Mouse (Mus musculus): ENCODE data around the gene Paxbp1.
A peak's percentile ranks its signal among the peaks of the same experiment; 100 is the strongest.
"Not testable (repeated sequence)": the region's sequence is repeated elsewhere in the genome, so short reads cannot be mapped to it uniquely, and the experiment has no call there.

Paxbp1 gene

DNA sequence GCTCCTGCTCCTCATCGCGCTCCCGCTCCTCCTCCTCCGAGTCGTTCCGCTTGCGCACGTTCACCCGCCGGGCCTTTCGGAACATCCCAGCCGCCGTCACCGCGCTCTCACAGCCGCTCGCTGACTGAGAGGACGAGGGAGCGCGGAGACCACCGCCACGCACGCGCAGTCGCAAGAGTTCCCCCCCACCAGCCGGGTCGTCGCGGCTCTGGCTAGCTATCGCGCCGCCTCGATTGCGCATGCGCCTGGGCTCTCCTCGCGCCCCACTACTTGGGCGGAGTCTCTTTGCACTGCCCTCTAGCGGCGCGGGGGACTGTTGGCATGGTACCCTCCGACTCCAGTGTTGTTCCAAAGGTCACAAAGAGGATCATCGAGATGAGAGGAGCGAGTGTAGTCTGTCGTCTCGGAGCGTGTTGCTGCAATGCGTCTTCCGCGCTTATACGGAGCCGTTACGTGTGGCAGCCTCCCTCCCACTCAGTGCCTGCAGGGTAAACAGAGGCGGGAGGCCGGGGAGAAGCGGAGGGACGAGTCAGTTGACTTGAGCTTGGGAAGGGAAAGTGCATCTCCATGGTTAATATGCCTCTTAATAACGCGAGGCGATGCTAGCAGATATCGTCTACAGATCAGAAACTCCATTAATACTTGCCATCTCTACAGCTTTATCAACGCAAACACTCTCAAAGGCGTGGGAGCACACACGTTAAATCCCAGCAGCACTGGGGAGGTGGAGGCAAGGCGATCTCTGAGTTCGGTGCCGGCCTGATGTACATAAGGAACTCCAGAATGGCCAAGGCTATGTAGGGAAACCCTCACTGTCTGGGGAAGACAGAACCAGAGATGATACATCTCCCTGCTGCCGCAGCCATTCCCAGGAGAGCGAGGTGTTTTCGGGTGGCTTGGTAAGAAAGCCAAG, at the start of gene Paxbp1:
Paxbp1 (minus strand) TSS at position 274 of the 913 bp plus-strand sequence.
- DNase-seq (ENCODE audit: low spot score) = peak; percentile 100

DNA sequence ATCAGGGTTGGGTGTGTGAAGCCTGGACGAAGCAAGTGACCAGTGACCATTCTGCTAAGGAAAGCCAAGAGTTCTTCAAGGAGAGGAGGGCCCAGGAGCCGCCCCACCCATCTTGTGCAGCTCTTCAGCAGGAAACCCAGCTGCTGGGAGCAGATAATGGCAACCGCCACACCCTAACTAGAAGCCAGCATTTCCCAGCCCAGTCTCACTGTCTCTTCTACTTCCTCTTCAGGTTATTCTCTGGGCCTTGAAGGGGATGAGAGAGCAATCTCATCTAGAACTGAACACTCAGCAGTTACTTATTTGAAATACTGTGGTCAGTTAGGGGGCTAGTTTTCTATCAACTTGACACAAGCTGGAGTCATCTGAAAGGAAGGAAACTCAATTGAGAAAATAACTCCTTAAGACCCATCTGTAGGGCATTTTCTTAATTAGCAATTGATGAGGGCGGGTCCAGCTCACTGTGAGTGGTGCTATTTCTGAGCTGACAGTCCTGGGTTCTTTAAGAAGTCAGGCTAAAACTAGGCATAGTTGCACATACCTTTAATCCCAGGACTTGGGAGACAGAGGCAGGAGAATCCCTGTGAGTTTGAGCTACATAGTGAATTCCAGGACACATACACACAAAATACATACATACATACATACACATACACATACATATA, 42.4 kb upstream of the Paxbp1 start:
- DNase-seq (ENCODE audit: low spot score) = no peak

DNA sequence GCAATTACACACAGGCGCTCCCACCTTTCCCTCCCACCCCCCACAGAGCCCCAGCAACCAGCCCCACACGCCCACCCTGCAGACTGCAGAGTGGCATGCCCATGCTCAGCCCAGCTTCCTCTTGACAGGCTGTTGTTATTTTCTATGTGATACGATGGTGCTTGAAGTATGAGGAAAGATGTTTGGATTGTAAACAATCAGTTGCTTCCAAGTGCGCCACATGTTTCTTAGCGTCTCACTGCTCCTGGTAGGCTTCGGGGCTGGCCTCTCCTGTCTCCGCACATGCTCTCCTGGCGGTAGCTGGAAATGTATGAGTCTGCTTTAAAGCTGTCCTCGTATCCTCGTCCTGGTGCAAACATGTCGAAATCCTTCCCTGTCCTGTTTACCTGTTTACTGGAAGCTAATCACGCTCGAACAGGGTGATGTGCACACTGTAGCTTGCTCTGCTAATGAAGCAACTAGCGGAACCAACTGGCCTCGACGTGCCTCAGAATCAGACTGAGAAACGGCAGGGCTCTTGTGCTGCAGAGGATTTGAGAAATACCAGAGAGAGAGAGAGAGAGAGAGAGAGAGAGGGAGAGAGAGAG, 41.0 kb upstream of the Paxbp1 start:
- DNase-seq (ENCODE audit: low spot score) = no peak

DNA sequence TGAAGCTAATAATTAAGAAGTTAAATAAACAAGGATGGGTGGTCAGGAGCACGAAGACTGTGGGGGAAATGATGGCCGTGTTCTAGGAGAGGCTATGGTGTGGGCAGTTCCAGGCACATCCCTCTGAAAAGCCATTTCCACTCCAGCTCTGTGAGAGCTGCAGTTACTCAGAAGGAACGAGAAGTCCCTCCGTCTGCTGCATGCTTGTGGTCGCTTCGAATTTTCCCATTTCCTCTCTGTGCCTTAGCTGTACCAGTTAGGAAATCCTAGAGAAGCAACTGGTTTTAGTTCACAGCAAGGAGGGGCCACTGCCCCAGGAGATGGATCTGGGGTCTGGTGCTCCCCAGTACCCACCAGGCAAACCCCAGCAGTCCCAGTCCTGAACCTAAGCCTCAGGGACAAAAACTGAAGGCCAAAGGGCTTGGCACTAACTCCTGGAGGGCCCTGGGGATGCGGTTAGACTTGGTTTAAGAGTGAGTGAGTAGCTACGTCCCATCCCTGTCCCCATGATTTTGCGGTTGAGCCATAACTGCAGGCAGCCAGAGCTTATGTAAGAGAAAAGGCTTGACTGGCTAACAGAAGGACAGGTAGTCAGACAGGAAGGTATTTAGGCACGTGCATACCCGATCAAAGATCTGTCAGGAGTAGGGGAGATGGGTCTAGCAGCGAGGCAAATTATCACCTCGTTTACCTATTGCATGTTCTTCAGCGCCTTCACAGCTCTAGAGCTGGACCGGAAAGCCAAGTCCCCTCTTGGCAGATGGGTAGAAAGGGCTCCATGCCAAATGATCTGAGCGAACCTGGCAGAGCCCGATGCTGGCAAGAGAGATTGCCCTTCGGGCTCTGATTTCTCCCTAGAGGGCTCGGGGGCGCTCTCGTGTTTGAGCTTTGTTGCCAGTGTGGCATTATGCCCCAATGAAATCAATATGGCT, 40.2 kb upstream of the Paxbp1 start:
- DNase-seq (ENCODE audit: low spot score) = no peak

DNA sequence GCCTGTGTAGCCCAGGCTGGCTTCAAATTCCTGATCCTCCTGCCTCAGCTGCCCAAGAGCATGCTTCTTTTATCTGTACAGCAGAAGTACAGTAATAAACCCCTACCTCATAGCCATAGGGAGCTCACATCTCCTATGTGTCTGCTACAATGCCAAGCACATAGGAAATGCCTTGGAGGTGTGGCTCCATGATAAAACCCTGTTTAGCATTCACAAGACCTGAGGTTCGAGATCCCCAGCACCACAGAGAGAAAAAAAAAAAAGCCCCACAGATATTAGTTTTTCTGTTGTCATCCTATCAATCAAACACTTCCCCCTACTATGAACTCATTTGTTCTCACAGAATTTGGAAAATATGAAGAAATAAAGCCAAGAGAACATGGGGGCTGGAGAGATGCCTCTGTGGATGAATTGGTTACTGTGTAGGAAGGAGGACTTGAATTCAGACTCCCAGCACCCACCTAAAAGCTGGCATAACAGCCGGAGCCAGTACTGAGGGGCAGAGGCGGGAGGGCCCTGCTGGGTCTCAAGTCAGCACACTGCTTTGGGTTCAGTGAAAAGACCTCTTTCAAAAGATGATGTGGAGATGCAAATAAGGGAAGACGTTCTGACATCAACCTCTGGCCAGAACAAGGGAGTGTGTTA, 38.8 kb upstream of the Paxbp1 start:
- no peak for DNase-seq (ENCODE audit: low spot score)

DNA sequence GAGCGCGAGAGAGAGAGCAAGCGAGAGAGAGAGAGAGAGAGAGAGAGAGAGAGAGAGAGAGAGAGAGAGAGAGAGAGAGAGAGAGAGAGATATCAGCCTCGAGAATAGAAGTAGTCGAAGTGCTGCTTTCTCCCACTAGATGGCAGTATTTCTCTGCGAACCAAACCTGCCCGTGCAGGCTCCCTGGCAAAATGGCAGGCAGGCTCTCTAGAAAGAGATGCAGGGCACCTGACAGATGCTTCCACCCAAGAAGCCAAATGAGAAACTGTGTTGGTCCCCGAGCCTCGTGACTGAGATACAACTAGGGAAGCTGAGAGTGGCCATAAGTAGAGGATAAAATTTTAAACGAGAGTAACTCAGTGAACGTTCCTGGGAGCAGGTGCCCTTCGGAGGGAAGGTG, 37.2 kb upstream of the Paxbp1 start:
- DNase-seq (ENCODE audit: low spot score) = peak; percentile 83

DNA sequence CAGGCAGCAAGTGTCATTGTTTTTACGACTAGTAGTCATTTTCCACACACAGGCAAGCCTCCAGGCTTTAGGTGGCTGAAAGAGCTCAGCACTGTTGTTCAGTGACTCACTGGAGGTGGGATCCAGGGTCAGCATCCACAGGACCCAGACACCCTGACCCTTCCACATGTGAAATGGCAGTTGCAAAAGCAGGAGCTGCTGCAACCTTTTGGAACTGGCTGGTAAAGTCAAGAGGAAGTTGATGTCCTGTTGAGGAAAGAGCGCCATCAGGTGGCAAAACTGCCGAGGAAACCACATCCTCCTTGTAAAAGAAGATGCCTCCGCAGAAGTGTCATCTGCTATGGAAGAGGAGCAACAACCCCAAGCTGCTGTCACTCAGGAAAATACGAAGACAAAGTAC, 31.8 kb upstream of the Paxbp1 start:
- no peak for DNase-seq (ENCODE audit: low spot score)

DNA sequence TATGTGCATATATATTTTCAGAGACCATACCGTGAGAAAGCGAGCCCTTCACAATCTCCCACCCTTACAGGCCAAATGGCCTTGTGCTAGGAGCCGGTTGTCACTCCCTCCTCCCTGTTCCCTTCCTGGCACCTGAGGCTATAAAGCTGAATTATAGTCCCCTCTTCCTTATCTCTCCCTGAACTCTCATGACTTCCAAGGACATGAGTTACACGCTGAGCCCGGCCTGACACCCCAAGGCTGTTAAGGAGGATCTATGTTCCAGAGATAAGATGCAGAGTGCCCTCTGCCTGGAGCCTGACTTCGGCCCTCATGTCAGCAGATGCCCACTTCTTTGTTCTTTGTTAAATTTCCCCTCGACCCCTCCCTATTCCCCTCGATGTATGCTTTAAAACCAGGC, 31.1 kb upstream of the Paxbp1 start:
- not testable (repeated sequence) for DNase-seq (ENCODE audit: low spot score)

DNA sequence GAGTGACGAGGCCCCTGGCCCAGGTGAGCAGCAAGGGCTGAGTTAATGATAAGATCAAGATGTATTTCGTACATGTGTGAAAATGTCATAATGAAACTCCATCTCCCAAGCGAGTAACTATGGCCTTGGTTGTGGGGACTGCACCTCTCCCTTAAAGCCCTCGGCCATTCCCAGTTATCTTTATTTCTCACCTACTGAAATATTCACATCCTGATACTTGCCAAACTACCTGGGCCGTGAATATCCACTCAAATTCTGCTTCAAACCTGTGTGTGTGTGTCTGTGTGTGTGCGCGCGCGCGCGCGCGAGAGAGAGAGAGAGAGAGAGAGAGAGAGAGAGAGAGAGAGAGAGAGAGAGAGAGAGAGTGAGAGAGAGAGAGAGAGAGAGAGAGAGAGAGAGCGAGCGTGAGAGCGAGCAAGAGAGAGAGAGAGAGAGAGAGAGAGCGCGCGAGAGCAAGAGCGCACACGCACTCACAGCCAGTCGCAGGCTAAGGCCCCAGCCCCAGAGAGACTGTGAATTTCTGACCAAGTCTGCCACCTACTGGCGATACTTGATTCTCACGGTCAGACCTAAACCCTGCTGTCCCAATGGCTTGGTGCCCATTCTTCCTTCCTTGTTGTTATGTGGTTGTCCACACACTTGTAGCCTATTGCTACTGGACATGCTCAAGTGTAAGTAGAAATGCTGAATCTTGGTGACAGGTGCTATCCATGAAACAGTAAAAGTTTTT, 29.0 kb upstream of the Paxbp1 start:
- DNase-seq (ENCODE audit: low spot score) = peak; percentile 97

DNA sequence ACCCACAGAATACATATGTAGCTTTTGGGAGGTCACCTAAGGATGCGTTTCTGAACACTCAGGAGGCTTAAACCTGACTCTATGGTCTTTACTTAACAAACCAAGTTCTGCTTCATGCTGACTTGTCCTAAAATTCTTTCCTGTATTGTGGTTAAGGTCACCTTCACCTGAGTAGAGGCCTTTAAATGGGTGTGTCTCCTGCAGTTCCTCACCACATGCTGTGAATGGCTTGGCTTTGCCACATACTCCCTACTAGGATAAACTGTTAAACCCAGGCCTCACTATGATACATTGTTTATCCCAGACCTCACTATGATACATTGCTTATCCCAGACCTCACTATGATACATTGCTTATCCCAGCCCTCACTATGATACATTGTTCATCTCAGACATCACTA, 27.9 kb upstream of the Paxbp1 start:
- DNase-seq (ENCODE audit: low spot score) = no peak

DNA sequence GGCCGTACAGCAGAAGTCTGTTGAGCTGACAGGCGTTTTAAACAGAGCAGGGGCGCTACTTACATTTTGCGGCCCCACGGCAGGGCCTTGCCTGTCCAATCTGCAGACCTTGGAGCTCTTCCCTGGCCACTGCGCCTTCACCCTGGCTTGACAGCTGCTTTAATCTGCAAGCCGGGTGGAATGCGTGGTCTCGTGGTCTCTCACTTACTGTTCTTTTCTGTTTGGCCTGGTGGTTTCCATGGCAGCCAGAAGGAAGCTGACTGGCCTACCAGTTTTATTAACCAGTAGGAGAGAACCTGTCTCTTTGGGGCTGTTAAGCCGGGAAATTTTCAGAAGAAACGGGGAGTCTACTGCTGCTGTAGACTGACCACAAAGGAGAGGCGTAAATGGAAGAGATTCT, 24.6 kb upstream of the Paxbp1 start:
- no peak for DNase-seq (ENCODE audit: low spot score)

DNA sequence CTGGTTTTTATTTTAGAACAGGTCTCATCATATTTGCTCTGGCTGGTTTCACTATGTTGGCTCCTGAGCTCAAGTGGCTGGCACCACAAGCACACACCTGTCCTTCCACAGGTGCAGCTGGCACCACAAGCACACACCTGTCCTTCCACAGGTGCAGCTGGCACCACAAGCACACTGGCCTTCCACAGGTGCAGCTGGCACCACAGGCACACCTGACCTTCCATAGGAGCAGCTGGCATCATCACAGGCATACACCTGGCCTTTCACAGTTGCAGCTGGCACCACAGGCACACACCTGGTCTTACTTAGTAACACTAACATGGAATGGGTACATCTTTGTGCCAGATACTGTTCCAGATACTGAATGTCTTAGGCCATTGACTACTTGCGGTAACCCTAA, 22.8 kb upstream of the Paxbp1 start:
- DNase-seq (ENCODE audit: low spot score) = no peak

DNA sequence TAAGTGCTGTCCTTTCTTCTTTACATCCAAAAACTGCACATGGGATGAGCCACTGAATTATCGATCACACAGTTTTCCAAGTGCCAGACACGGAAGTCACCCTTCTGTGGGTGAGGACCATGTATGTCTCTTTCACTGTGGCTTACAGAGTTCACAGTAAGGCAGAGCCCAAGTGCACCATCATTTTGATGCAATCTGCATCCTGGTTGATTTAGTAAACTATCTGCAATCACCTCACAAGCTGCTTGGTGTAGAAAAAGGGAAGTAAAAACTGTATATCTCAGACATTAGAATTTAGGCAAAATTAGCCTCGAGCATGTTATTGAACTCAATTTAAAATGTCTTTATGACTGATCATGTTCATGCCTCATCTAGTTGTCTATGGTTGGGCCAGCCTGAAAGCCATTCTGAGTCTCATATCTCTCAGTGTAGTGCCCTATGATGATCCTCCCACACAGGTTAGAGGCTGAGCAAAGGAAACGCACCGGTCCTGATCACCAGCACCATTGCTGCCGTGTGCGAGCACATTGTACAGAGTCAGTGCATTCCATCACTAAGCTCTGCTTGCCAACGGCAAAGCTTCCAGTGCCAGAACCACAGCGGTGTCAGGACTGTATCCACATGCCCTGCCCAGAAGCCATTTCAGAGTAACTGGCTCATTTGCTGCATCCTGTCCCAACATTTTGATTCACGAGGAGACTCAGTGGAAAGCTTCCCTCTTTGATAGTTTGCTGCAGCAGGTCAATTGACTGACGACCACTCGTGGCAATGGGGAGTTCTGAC, 20.4 kb upstream of the Paxbp1 start:
- DNase-seq (ENCODE audit: low spot score) = no peak

DNA sequence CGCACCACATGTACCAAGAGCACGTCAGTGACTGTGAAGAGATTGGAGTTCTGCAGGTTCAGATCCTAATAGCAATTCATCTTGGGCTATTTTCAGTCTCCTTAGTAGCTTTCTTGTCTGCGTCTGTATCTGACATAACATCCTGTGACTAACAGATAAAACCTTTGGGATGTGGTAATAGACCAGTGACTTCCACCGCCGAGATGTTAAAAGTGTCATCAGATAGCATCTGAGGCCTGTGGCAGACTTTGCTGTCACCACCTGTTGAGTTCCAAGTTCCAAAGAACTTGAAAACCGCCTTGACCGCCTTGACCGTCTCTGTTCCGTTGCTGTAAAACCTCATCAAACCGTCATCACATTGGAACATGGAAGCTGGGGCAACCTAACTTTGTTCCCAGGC, 19.4 kb upstream of the Paxbp1 start:
- no peak for DNase-seq (ENCODE audit: low spot score)

DNA sequence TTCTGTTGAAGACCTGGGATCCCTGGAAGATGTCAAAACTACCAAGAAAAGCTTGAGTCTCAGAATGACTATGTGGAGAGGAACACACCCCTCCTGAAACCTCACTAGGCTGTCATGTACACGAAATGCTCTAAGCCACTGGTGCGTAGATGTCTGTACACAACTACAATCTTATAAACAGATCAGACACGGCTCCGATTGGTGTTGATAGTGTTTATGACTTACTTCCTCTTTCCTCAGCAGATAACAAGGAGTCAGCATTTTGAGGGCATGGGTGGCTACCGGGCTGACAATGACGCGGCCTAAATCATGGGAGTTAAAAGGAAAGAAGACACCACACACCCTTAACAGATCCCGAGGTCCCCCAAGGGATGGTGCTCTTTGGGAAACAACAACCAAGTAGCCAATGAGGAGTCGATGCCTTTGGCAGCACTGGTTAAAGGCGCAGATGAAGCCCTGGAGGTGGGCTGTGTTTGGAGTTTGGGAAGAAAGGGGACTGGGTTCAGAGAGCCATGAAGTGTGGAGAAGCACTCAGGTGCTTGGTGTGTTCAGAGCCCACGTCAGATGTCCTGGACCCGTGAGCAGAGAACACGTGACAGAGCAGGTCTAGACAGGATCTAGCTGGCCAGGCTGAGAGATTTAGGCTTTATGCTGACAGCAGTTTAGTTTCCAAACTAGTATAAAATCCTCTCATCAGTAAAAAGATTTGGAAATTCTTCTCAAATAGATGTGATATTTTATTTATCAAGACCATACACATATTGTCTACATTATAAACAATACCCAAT, 17.4 kb upstream of the Paxbp1 start:
- DNase-seq (ENCODE audit: low spot score) = no peak

DNA sequence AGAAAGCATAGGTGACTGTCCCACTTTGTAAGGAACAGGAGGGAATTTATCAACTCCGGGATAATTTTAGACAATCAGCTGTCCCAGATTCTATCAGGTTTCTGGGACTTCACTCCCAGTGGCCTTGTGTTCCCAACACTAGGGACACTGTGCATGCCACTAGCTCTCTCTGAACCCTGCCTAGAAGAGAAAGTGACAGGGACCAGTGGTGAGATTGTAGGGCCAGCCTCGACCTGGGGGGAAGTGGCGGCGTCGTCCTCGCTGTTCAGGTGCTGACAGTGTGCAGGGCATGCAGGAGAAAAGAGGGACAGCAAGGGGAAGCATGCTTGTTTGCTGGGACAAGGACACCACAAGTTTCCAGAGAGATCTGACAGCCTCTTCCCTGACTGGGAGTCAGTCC, 13.4 kb upstream of the Paxbp1 start:
- no peak for DNase-seq (ENCODE audit: low spot score)

DNA sequence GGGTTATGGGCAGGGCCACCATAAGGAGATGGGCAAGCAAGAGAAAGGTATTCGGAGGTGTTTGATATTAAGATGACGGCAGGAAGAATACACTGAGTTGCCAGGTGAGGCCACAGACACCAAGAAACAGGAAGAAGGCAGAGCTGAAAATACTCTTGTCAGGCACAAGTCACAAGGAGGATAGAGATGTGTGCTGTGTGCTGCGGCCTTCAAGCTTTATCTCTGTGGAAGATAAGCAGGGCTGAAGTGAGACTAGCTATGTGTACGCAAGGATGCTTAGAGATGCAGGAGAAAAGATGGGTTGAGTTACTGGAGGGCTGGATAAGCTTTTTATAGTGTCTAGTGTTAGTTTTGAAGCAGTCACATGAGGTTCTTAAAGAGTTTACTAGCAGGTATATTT, 12.9 kb upstream of the Paxbp1 start:
- DNase-seq (ENCODE audit: low spot score) = no peak

DNA sequence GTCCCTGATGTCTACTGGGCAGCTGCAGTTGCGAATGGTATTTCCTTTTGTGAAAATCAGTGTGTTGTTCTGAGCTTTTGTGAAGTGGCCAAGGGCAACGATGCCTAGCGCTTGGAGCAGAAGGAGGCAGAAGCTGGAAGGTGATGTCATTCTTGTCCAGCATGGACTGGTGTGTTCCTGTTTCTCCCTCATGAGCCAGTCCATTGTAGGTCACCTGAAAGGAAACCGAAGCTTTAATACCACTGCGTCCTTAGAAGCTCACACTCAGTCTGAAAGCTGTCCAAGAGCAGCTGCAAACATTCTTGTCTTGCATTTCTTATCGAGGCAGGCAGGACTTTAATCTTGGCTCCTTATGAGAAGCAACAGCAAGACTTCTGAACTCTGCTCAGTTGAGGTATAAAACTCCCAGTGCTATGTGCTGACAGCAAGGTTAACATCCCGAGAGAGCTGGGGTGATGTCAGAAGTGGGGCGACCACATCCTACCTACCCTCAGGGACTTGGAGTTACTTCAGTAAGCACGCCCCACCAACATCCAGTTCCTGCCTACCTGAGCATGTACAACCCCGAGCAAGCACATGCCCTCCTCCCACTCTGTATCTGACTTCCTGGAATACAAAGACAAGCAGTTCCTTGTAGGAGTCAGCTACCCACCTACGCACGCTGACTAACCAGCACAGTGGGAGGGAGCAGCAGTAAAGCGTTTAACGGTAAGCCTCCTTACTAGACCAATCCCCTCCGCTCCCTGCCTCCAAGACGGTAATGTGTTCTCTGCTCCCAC, 11.9 kb upstream of the Paxbp1 start:
- DNase-seq (ENCODE audit: low spot score) = no peak

All from adipocyte (in vitro differentiated cells).